Mouse (Mus musculus): ENCODE measurements around the gene Inha.

Inha gene

DNA sequence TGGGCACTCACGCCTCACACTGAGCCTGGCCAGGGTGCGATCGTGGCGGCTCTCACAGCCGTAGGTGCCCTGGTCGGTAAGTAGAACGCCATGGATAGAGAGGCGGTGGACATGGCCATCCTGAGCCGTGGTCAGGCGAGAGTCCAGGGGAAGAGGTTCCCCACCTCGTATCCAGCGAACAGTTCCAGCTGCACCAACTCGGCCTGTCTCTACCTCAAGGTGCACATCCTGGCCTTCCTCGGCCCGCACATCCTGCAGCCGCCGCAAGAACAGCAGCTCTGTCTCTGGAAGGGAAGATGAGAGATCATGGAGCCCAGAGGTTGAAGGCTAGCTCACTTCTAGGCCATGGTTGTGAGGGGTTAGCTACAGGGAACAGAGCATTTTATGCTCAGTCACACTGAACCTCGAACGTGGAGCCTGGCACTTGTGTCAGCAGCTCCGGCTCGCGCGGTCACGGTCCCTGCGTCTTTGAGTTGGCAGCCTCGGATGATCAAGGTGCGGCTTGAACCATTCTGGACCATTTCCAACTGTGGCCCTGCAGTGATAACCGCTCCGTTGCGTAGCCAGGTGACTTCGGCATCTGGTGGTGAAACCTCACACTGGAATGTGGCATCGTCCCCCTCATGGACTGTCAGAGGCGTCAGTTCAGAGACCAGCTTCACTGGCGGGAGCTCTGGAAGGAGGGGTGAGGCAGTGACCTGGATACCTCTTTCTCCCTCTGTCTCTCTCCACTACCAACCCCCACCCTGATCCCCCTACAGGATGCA lies 15.9 kb upstream of the Inha start:
- no peak for DNase-seq (ENCODE audit: inconsistent ontology term)

DNA sequence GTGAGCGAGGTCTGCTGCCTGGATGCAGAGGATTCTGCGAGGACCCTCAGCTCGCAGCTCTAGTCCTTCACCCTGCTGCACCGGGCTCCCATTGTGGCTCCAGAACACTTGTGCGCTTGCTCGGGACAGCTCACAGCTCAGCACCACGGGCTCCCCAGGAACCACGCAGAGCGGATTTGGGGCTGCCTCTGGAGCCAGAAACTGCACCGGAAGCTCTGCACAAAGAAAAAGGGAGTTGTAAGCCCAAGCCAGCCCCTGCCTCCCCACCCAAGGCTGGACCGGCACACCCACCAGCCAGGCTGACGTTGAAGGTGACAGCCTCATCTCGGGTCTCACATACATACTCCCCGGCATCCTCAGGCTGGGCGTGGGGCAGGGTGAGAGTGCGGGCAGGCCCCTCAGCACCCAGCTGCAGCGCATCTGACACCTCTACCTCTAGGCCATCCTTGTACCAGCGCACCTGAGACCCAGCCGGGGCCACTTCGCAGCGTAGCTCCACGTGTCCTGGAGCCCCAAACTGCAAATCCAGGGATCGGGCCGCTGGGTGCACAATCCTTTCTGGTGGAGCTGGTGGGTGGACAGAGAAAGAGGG lies 14.2 kb upstream of the Inha start:
- no peak for DNase-seq (ENCODE audit: inconsistent ontology term)

DNA sequence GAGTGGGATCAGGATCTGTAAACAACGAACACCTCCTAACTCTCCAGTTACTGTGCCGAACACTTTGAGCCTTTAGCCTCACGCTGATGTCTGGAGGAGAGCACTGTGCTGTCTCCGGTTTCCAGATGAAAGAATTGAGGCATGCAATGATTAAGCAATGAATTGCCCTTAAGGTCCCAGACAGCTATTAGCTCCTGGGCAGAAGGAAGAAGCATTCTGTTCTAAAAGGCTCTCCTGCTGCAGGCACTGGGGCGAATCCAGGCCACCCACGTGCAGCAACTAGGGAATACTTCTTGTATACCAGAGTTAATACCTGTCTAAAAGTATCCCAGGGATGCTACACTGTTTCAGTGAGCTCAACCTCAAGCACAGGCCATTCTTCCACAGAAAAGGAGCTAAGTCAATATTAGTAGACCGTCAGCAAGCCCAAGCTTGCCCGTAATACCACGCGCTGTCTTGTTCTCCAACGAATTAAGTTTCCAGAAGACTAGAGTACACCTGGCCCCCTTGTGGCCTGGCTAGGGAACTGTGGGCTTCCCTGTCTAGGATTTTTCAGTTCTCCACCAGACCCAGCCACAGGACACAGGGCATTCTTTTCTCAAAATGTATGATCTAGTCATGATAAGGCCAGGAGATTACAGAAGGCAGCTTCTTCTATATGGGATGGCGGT lies 11.9 kb upstream of the Inha start:
- DNase-seq (ENCODE audit: inconsistent ontology term): peak; percentile 43

DNA sequence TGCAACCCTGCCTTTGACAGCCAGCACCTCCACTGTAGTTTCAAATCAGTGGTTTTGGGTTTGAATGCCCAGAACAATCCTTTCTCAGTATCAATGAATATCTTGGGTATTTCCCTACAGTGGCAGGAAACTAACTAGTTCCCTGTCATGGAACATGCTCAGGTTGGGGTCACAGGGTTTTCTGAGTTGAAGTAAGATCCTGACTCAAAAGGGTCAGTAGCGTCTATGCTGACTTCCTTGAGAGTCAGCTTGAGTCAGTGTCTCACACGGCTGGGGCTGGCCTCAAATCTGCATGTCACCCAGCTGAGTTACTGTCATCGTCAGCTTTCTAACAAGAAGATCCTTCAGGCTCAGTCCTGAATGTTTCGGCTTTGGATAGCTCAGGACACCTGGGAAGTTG lies 8.0 kb upstream of the Inha start:
- no peak for DNase-seq (ENCODE audit: inconsistent ontology term)

DNA sequence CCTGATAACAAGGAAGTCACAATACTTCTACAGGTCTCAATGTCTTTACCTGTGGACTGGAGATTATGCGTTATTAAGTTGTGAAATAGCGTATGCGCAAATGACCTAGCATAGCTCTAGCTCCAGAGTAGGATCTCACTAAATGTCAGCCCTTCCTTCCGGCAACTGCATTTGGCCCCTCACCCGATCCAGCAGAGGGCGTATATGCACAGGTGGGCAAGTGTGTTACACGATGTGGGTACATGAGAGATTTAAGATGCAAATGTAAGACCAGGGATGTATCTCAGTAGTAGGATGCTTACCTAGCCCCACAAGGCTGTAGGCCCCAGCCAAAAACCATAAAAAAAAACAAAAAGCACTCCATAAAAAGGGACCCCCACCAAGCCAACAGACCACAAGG lies 7.4 kb upstream of the Inha start:
- DNase-seq (ENCODE audit: inconsistent ontology term): no peak

DNA sequence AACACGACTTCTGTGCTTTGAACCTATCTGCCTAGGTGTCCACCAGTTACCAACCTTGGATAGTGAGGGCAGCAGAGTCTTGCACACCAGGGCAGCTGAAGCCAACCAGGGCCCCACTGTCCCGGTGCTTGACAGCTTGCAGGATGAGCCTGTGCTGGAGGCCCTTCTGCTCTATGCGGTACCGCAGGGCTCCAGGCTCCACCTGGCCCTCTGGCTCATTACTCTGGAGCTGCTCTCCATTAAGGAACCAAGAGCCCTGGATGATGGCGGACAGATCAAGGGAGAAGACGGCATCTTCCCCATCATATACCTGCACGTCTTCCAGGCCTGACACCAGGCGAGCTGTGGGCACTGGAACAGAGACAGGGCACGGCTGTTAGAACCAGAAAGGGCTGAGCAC lies 5.0 kb upstream of the Inha start:
- DNase-seq (ENCODE audit: inconsistent ontology term): no peak

DNA sequence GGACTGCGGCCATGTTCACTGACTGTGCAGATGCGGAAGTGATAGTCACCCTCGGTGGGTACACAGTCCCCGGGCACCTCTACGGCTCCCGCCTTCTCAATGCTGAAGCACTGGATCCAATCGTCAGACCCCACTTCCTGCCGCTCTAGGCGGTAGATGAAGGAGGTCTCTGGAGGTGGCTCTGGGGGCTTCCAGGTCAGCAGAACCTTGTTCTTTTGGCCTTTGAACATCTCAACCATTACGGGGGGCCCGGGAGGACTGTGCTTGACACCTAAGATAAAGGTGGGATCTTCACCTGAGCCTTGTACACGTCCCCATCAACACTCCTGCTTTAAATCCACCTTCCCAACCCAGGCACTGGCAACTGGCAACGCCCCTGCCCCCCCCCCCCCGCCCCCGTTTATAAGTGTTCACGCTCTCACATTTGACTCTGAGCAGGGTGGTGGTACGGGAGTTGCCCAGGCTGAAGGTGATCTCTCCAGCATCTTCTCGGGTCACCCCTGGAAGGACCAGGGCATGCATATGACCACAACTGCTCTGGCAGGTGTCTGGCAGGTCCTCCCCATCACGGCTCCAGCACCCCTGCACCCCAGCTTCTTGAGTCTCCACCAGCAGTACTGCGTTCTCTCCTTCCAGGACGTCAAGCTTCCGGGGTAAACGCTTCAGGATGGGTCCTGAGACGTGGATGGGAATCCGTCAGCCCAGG lies 3.8 kb upstream of the Inha start:
- no peak for DNase-seq (ENCODE audit: inconsistent ontology term)

DNA sequence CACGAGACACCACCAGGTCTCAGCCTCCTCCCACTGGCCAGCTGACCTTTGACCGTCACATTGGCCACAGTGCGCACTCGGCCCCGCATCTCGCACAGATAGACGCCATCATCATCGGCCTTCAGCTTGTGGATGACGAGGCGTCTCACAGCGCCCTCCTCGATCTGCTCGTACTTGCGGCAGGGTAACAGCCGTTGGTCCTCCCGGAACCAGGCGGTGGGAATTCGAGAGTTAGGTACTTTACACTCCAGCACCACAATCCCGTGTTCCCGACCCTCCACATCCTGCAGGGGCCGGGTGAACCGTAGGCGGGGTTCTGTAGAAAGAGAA lies 3.3 kb upstream of the Inha start:
- no peak for DNase-seq (ENCODE audit: inconsistent ontology term)

DNA sequence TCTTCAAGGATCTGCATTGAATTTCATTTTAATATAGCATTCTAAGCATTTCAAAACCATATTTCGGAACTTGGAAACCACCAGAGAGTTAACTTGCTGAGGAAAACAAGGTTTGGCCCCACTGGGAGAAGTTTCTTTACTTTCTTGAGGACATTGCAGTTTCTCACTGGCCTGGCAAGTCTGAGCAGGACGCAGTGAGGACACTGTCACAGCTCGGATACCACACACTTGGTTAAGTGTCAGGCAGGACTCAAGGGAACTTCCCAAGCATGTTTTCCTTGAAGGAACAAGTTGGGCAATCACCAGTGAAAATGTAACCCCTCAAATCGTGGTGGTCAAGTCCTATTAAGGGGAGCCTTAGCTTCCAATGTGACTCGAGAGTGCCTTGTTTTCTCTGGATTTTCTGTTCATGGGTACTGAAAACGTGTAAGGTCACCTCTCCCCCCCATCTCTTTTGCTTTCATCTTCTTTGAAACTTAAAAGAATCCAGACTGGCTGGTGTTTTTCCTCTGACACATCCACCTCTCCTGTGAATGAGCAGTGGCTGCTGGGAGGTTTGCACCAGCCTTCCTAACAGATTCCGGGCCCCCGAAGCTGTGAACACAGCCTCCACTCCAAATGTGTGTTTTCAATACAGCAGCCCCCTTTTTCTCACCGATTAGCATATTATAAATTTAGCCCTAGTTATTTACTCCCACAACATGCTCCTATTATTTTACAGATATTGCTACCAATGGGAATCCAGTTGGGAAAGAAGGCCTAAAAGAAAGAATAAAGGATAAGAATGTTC lies 2.4 kb upstream of the Inha start:
- no peak for DNase-seq (ENCODE audit: inconsistent ontology term)

DNA sequence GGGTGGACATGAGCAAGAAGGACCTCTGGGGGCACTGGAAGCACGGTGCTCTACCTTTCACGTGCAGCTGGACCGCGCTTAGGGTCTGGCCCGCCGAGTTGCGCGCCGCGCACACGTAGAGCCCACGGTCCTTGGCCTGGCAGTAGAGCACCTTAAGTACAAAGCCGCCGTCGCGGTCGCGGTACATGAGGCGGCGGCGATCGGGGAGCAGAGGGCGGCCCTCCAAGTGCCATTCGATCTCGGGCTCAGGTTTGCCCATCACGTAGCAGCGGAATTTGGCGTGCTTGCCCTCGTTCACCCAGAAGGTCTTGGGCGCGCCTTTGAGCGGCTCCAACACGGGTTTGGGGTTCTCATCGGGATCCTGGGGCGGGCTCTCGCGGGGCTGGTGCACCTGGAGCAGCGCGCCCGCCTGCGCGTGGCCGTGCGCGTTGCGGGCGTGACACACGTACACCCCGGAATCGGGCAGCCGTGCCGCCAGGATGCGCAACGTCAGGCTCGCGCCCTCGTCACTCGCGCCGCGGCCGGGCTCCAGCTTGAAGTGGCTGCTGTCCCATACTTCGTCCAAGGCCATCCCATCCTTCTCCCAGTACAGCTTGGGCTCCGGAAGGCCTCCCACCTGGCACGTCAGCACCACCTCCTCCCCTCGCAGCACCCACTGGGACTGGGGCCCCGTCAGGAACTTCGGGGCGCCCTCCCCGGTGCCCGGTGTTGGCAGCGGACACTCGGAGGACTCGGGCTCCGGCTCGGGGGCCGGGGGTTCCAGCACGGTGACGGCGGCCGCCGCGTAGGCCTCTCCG lies 1.5 kb upstream of the Inha start:
- DNase-seq (ENCODE audit: inconsistent ontology term): peak; percentile 68

DNA sequence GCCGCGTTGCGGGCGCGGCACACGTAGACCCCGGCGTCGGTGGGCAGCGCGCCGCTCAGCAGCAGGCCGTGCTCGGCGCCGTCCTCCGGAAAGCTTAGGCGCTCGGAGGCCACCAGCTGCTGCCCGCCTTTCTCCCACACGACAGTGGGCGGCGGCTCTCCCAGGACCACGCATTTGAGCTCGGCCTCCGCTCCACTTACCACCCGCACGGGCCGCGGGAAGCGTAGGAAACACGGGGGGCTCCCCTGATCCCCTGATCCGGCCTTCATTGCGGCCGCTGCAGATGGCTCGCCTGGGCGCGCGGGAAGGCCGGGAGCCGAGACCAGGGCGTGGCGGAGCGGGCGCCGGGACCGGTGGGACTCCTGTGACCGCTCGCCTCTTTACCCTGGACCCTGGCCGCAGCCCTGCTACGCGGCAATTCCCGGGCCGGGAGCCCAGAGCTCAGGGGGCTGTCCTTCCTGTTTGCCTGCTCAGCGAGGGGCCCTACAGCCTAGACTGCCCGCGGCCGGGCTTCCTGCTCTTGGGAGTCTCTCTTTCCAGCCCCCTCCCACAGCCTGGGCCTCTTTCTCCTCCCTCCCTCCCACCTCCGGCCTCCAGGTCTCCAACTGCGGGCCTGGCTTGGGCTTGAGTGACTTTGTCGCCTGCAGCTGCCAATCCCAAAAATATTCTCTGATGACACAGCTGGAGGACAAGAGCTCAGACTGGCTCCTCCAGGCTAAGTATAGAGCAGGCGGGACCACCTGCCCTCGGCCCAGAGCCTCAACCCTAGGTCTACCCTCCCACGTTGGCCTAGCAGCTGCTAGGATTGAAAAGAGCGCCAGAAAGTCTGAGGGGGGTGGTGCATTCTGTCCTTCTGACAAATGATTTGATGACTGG lies 683 bp upstream of the Inha start, which contains the start of gene Obsl1:
Obsl1 (minus strand) TSS at position 497 of the 876 bp plus-strand sequence.
- peak; percentile 79 for DNase-seq (ENCODE audit: inconsistent ontology term)

DNA sequence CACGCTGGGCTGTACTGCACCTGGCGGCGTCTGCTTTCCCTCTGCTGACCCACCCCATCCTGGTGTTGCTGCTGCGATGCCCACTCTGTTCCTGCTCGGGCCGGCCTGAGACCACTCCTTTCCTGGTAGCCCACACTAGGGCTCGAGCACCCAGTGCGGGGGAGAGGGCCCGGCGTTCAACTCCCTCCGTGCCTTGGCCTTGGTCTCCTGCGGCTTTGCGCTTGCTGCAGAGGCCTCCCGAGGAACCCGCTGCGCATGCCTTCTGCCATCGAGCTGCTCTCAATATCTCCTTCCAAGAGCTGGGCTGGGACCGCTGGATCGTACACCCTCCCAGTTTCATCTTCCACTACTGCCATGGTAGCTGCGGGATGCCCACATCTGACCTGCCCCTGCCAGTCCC lies 2.7 kb downstream of the Inha start:
- DNase-seq (ENCODE audit: inconsistent ontology term): no peak

DNA sequence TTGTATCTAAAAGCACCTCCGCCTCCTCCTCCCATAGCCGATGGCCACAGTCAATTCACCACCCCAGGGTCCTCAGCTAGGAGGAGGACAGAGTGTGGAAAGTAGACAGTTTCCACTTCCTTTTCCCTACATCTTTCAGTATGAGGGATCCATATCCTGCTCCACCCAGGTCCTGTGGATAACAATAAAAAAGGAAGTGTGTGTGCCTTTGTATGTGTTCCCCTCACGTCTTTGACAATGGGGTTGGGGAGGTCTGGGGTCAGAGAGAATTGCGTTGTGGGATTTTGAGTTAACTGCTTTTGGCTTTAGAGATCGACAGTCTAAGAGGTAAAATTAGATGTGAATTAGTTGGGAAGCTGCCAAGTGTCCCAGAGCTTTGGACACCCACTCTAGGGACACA lies 3.3 kb downstream of the Inha start:
- no peak for DNase-seq (ENCODE audit: inconsistent ontology term)

DNA sequence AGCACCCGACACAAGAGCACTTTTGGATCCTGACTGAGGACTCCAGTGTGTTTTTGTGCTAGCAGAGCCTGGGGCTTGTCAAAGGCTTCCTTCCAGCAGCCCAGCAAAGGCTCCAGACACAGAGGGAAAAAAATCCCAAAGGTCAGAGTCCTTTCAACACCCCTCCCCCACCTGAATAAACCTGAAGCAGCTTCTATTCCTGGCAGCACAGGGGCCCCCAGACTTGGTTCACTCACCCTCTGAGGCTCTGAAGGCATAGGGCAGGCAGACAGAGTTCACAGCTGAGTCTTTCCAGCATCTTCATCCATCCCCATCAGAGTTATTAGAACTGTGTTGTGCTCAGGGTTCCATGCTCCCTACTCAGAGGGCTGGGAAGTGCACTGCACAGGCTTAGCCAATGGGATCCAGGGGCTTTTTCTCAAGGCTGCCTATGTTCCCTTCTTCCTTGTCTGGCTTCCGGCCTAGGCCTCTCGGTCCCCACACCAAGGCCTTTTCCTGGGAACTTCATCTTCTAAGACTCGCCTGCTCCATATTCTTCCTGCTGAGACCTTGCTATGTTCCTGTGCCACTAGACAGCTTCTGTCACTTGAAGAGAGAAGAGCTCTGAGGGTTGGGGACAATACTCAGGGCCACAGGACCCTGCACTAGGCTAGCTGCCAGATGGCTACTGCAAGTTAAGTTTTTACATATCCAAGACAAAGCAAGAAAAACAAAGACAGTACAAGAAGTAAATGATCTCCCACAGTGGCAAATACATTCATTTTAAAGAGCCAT lies 4.7 kb downstream of the Inha start:
- DNase-seq (ENCODE audit: inconsistent ontology term): no peak

DNA sequence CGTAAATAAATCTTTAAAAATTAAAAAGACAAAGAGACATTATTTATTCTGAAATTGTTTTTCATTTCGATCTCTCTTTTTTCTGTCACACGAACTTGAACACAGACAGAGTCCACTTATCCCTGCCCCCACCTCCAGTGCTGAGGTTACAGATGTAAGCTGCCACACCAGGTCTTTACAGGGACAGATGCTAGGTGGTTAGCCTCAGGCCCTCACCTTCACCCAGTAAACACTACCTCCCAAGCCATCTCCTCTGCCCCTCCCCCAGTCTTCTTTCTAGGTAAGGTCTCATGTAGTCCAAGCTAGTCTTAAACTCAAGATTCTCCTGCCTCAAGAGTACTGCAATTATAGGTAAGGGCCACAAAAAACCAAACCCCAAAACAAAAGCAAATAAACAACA lies 5.7 kb downstream of the Inha start:
- no peak for DNase-seq (ENCODE audit: inconsistent ontology term)

DNA sequence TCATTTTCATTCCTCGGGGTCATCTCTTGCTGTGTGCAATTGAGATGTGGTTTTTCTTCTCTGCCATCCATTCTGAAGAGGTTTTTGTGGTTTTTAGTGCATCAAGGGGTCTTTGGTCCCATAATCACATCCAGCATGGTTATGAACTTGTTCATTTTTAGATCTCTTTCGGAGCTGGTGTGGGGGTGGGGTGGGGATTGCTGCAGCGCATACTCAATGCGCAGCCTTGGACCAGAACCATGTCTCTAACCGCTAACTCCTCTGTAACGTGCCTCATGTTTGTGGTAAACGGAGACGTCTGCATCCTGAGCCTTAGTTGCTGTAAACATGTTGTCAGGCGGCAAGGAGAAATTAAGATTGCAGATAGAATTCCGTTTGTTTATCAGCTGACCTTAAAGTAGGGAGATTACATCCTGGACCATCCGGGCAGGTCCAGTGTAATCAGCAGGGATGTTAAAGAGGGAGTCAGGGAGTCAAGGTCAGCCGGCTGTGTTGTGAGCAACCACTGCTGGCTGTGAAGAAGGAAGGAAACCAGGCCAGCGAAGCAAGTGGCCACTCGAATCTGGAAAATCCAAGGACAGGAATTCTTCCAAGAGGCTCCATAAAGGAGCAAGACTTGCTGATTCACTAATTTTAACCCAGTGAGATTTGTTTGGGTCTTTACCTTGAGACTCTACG lies 10.0 kb downstream of the Inha start:
- DNase-seq (ENCODE audit: inconsistent ontology term): no peak

DNA sequence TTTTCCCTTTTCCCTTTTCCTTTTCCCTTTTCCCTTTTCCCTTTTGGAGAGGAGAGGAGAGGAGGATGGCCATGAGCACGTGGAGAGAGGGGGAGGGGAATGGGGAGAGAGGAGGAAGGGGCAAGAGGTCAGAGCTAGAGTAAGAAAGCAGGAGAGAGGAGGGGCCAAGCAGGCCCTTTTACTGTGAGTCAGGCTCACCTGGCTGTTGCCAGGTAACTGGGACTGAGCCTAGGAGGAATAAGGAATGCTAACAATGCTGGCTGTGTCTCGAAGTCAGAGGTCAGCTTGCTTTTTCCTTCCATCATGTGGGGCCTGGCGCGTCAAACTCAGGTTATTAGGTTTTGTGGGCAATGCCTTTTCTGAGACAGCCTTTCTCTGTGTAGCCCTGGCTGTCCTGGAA lies 11.1 kb downstream of the Inha start:
- no peak for DNase-seq (ENCODE audit: inconsistent ontology term)

DNA sequence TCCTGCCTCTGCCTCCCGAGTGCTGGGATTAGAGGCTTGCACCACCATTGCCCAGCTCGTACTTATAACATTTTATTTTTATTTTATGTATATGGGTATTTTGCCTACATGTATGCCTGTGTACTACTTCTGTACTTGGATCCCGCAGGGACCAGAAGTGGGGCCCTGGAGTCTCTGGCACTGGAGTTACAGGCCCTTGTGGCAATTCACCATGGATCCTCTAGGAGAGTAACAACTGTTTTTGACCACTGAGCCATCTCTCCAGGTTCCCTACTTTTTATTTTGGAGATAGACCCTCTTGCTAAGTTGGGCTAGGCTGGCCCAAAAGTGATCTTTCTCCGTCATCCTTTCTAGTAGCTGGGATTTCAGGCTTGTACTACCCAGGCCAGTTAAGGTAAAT lies 11.6 kb downstream of the Inha start:
- DNase-seq (ENCODE audit: inconsistent ontology term): no peak

DNA sequence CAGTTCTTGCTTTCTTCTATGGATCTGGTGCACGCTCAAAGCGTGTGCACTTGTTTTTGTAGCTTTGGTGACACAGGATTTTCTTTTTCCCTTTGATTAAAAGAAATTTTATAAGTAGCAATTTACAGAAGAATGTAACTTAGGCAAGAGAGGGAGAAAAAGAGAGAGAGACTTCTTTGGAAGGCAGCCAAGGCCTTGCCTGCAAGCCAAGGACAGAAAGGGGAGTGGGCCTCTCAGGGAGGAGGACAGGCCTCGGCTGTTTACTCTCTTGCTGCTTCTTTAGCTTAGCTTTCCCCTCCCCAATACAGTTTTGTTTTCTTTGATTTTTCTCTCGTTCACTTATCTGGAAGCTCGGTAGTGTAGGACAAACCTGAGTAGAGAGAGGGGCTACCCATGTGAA lies 12.7 kb downstream of the Inha start:
- no peak for DNase-seq (ENCODE audit: inconsistent ontology term)
